Mouse (Mus musculus) midbrain, embryonic 16.5 days (tissue): Measurements from ENCODE around the gene Iqca. TPM values are rescaled to one million over a fixed set of nuclear protein-coding genes. Genes with fewer than 3 reads are reported as not detected.

ENCODE experiments used
- ATAC-seq: fragments of 200-750 bp; cut with Nextera tagmentation; 2 replicates; pipeline ENCODE4 v1.8.0; 2017; ENCODE audit warnings: moderate TSS enrichment
- H3K27ac ChIP-seq: fragments of 300-500 bp; sonication (generic); 2 replicates; pipeline ENCODE4 v1.5.1; 2014; ENCODE audit warnings: mild to moderate bottlenecking, low read length, mixed read lengths
- H3K27me3 ChIP-seq: fragments of 300-500 bp; sonication (generic); 2 replicates; pipeline ENCODE4 v1.6.1; 2014; ENCODE audit warnings: low read depth, low read length, mixed read lengths; ENCODE audit not compliant: control insufficient read depth, insufficient read depth
- H3K36me3 ChIP-seq: fragments of 300-500 bp; sonication (generic); 2 replicates; pipeline ENCODE4 v1.6.1; 2014; ENCODE audit warnings: mild to moderate bottlenecking, low read length, moderate library complexity, mixed read lengths; ENCODE audit not compliant: control insufficient read depth, insufficient read depth
- H3K4me1 ChIP-seq: fragments of 300-500 bp; sonication (generic); 2 replicates; pipeline ENCODE4 v1.6.1; 2014; ENCODE audit warnings: mild to moderate bottlenecking, low read length, mixed read lengths; ENCODE audit not compliant: control insufficient read depth, insufficient read depth
- H3K4me2 ChIP-seq: fragments of 300-500 bp; sonication (generic); 2 replicates; pipeline ENCODE4 v1.6.1; 2014; ENCODE audit warnings: mild to moderate bottlenecking, low read length, mixed read lengths
- H3K4me3 ChIP-seq: fragments of 300-500 bp; sonication (generic); 2 replicates; pipeline ENCODE4 v1.5.1; 2014; ENCODE audit warnings: low read depth, mild to moderate bottlenecking, low read length, moderate library complexity, mixed read lengths
- H3K9ac ChIP-seq: fragments of 300-500 bp; sonication (generic); 2 replicates; pipeline ENCODE4 v1.6.1; 2014; ENCODE audit warnings: low read depth, low read length, mixed read lengths
- H3K9me3 ChIP-seq: fragments of 300-500 bp; sonication (generic); replicated peaks from 2 replicates; pipeline ENCODE4 v1.6.1; 2014; ENCODE audit warnings: mild to moderate bottlenecking, low read length, mixed read lengths; ENCODE audit not compliant: control insufficient read depth, poor library complexity, severe bottlenecking
- WGBS: fragments of 180-500 bp; shearing (Covaris S2); extraction: QIAGEN DNeasy Blood & Tissue Kit; methylation state at CpG from one replicate; pipeline ENCODE4 v1.1.7; 2014; 5-methylcytosine and 5-hydroxymethylcytosine counted together
- polyA plus RNA-seq: library from polyadenylated mRNA; unstranded; fragments of >200 nt; fragmentation: Nextera tagmentation; extraction: Ambion mirVana; gene quantifications from 2 replicates; pipeline ENCODE4 v1.2.1, GENCODE M21; 2015

Iqca gene
- polyA plus RNA-seq, 1 experiment from 2014 or later: 0.85 TPM

GRCm38 (mm10) chr1:90180966-90181699 is 27.9 kb upstream of the Iqca start:
- ATAC-seq: no peak
- 0 out of 2 replicates have a peak, but pooled peaks cover 2% of the 10 kb centered on the region for H3K4me1 ChIP-seq
- H3K27ac ChIP-seq: no peak overlapping the region
- H3K36me3 ChIP-seq: no peaks in the 10 kb centered on the region
- H3K27me3 ChIP-seq: no peaks in the 10 kb centered on the region
- H3K4me3 ChIP-seq: no peak overlapping the region
- no peak overlapping the region for H3K4me2 ChIP-seq
- H3K9ac ChIP-seq: no peak overlapping the region
- 84% methylated on average over 12 of the region's 12 CpGs for WGBS
- H3K9me3 ChIP-seq: no peaks in the 10 kb centered on the region

- 83% methylated on average over 6 of the region's 7 CpGs for WGBS
- H3K27me3 ChIP-seq: no peaks in the 10 kb centered on the region
- H3K4me1 ChIP-seq: 0 out of 2 replicates have a peak, but pooled peaks cover 2% of the 10 kb centered on the region
- no peak overlapping the region for H3K9ac ChIP-seq
- no peak for ATAC-seq
- H3K4me2 ChIP-seq: no peak overlapping the region
- no peaks in the 10 kb centered on the region for H3K9me3 ChIP-seq
- no peaks in the 10 kb centered on the region for H3K36me3 ChIP-seq
- no peak overlapping the region for H3K4me3 ChIP-seq
- H3K27ac ChIP-seq: no peak overlapping the region
Observed at GRCm38 (mm10) chr1:90180479-90180878, 27.3 kb upstream of the Iqca start.

GRCm38 (mm10) chr1:90177978-90178377 is 24.8 kb upstream of the Iqca start:
- no peak for ATAC-seq
- Histone ChIP-seq H3K36me3 (no peaks in the 10 kb centered on the region), H3K4me3 (no peak overlapping the region), H3K4me1 (peaks cover 4% of the 10 kb centered on the region; the same call in 1 of the 2 replicates), H3K9ac (no peak overlapping the region), H3K4me2 (no peak overlapping the region), H3K27me3 (no peaks in the 10 kb centered on the region), H3K27ac (no peak overlapping the region), H3K9me3 (no peaks in the 10 kb centered on the region)
- WGBS: 73% methylated on average over 5 of the region's 5 CpGs

- H3K36me3 ChIP-seq: no peaks in the 10 kb centered on the region
- no peak overlapping the region for H3K27ac ChIP-seq
- no peak for ATAC-seq
- H3K4me1 ChIP-seq: peaks cover 4% of the 10 kb centered on the region; the same call in 1 of the 2 replicates
- no peak overlapping the region for H3K4me2 ChIP-seq
- no peaks in the 10 kb centered on the region for H3K27me3 ChIP-seq
- H3K4me3 ChIP-seq: no peak overlapping the region
- no peak overlapping the region for H3K9ac ChIP-seq
- H3K9me3 ChIP-seq: no peaks in the 10 kb centered on the region
Observed at GRCm38 (mm10) chr1:90177565-90177964, 24.4 kb upstream of the Iqca start.

GRCm38 (mm10) chr1:90176223-90176622 is 23.0 kb upstream of the Iqca start:
- Histone ChIP-seq H3K36me3 (no peaks in the 10 kb centered on the region), H3K9ac (no peak overlapping the region), H3K9me3 (no peaks in the 10 kb centered on the region), H3K4me2 (no peak overlapping the region), H3K4me3 (no peak overlapping the region), H3K27ac (no peak overlapping the region), H3K27me3 (no peaks in the 10 kb centered on the region), H3K4me1 (peaks cover 2% of the 10 kb centered on the region; the same call in 1 of the 2 replicates)
- WGBS: 73% methylated on average over 7 of the region's 7 CpGs
- ATAC-seq: no peak

- H3K4me1 ChIP-seq: peaks cover 2% of the 10 kb centered on the region; the same call in 1 of the 2 replicates
- WGBS: 25% methylated on average over 8 of the region's 8 CpGs
- H3K27ac ChIP-seq: no peak overlapping the region
- H3K9me3 ChIP-seq: no peaks in the 10 kb centered on the region
- no peak overlapping the region for H3K4me2 ChIP-seq
- no peak overlapping the region for H3K9ac ChIP-seq
- ATAC-seq: no peak
- no peaks in the 10 kb centered on the region for H3K27me3 ChIP-seq
- H3K4me3 ChIP-seq: no peak overlapping the region
- no peaks in the 10 kb centered on the region for H3K36me3 ChIP-seq
Observed at GRCm38 (mm10) chr1:90174338-90174737, 21.1 kb upstream of the Iqca start.

- Histone ChIP-seq H3K27ac (no peak overlapping the region), H3K4me2 (no peak overlapping the region), H3K4me1 (no peaks in the 10 kb centered on the region), H3K9ac (no peak overlapping the region), H3K36me3 (no peaks in the 10 kb centered on the region), H3K27me3 (no peaks in the 10 kb centered on the region), H3K9me3 (no peaks in the 10 kb centered on the region), H3K4me3 (no peak overlapping the region)
- WGBS: 34% methylated on average over 3 of the region's 3 CpGs
- peak; percentile 45; the same call in 1 of the 2 replicates for ATAC-seq
Observed at GRCm38 (mm10) chr1:90164319-90164718, 11.1 kb upstream of the Iqca start.

- no peaks in the 10 kb centered on the region for H3K27me3 ChIP-seq
- H3K9me3 ChIP-seq: no peaks in the 10 kb centered on the region
- no peaks in the 10 kb centered on the region for H3K4me1 ChIP-seq
- H3K4me3 ChIP-seq: no peak overlapping the region
- no peak for ATAC-seq
- no peak overlapping the region for H3K9ac ChIP-seq
- no peaks in the 10 kb centered on the region for H3K36me3 ChIP-seq
- 85% methylated on average over 7 of the region's 7 CpGs for WGBS
- H3K27ac ChIP-seq: no peak overlapping the region
- no peak overlapping the region for H3K4me2 ChIP-seq
Observed at GRCm38 (mm10) chr1:90163161-90163560, 10.0 kb upstream of the Iqca start.

- H3K4me1 ChIP-seq: no peaks in the 10 kb centered on the region
- no peaks in the 10 kb centered on the region for H3K36me3 ChIP-seq
- 63% methylated on average over 13 of the region's 13 CpGs for WGBS
- H3K27ac ChIP-seq: no peak overlapping the region
- no peaks in the 10 kb centered on the region for H3K27me3 ChIP-seq
- H3K9ac ChIP-seq: no peak overlapping the region
- ATAC-seq: no peak
- no peak overlapping the region for H3K4me3 ChIP-seq
- no peak overlapping the region for H3K4me2 ChIP-seq
- no peaks in the 10 kb centered on the region for H3K9me3 ChIP-seq
Observed at GRCm38 (mm10) chr1:90162379-90162857, 9.2 kb upstream of the Iqca start.
